Mouse (Mus musculus) heart, adult 2 months (tissue): ENCODE measurements around the gene Tm4sf20. TPM values are rescaled to one million over a fixed set of nuclear protein-coding genes. Genes with fewer than 3 reads are reported as not detected.

Experiments used
- DNase-seq, 2 experiments: peaks; one replicate each; pipeline ENCODE4 v3.0.0; 2021
- H3K27ac ChIP-seq: fragments of 200-600 bp; 2 replicates; pipeline ENCODE4 v1.8.1; 2022
- H3K27me3 ChIP-seq: fragments of 200-500 bp; 2 replicates; pipeline ENCODE4 v1.6.1; 2012; ENCODE audit warnings: mild to moderate bottlenecking, low read length, inconsistent platforms, mixed read lengths; ENCODE audit not compliant: control insufficient read depth, insufficient read depth
- H3K36me3 ChIP-seq: fragments of 200-500 bp; 2 replicates; pipeline ENCODE4 v1.6.1; 2012; ENCODE audit warnings: low read length, inconsistent platforms; ENCODE audit not compliant: control insufficient read depth, insufficient read depth
- H3K4me1 ChIP-seq: fragments of 200-500 bp; 2 replicates; pipeline ENCODE4 v1.6.1; 2011; ENCODE audit warnings: low read length; ENCODE audit not compliant: control insufficient read depth, insufficient read depth
- H3K4me3 ChIP-seq: fragments of 200-600 bp; 2 replicates; pipeline ENCODE4 v1.8.1; 2022
- H3K79me2 ChIP-seq: fragments of 200-500 bp; replicated peaks from 2 replicates; pipeline ENCODE4 v1.6.1; 2012; ENCODE audit warnings: mild to moderate bottlenecking, inconsistent platforms, low read length, moderate library complexity, mixed read lengths; ENCODE audit not compliant: control insufficient read depth, insufficient read depth
- H3K9ac ChIP-seq: fragments of 200-500 bp; 2 replicates; pipeline ENCODE4 v1.6.1; 2012; ENCODE audit warnings: low read depth, mild to moderate bottlenecking, control low read depth, inconsistent platforms, low read length, mixed read lengths
- EP300 ChIP-seq: fragments of 200-500 bp; IDR thresholded peaks from 2 replicates; pipeline ENCODE4 v1.6.1; 2011; ENCODE audit warnings: low read depth, low read length, control low read depth; ENCODE audit not compliant: insufficient read depth
- POLR2A ChIP-seq: fragments of 200-500 bp; IDR thresholded peaks from 2 replicates; pipeline ENCODE4 v1.6.1; 2011; ENCODE audit warnings: mild to moderate bottlenecking, low read depth, low read length, control low read depth; ENCODE audit not compliant: insufficient read depth
- WGBS: fragments of 180-500 bp; shearing (Covaris S2); methylation state at CpG from one replicate; pipeline ENCODE4 v1.1.7; 2018; 5-methylcytosine and 5-hydroxymethylcytosine counted together
- intact Hi-C: fragments of 180-260 bp; cut with DNase I; formaldehyde crosslinking; loops from one replicate; pipeline ENCODE4 v1.15.1; 2025
- polyA plus RNA-seq: library from polyadenylated mRNA; depleted of rRNA; stranded (reverse); fragments of >200 nt; gene quantifications from 2 replicates; pipeline ENCODE4 v1.2.3, GENCODE M21; 2012; rRNA removed
- total RNA-seq, 2 experiments: library from RNA; stranded (reverse); gene quantifications; 2 replicates each; pipeline ENCODE4 v1.2.3; 2021

Tm4sf20 gene
- total and polyA plus RNA-seq, 3 experiments = not detected

DNA sequence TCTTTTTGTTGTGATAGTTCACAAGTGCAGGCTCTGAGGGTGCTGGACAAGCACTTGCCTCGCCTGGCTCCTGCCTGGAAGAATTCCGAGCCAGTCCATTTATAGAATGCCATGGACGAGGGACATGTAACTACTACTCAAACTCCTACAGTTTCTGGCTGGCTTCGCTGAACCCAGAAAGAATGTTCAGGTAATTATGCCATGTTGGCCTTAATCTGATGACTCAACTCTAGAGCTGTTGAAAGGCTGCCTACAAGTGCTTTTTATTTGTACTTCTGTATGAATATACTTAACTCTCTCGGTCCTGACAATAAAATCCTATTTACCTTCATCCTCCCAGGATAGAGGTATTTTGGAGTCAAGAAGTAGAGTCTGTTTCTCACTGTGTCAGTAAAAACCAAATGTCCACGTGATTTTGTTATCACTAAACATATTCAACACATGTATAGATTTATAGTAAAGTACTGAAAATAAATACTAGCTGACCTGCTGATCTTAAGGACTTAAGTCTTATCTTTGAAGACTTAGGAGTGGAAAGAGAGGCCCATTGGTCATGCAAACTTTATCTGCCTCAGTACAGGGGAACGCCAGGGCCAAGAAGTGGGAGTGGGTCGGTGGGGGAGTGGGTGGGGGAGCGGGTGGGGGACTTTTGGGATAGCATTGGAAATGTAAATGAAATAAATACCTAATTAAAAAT is 50.3 kb downstream of the Tm4sf20 start:
- H3K9ac ChIP-seq = no peak overlapping the region
- TF ChIP-seq EP300 (no peak), POLR2A (no peak)
- no peaks in the 10 kb centered on the region for H3K4me1 ChIP-seq
- no peaks in the 10 kb centered on the region for H3K27me3 ChIP-seq
- H3K4me3 ChIP-seq = no peak overlapping the region
- H3K79me2 ChIP-seq = no peaks in the 10 kb centered on the region
- no peak for DNase-seq
- no peaks in the 10 kb centered on the region for H3K36me3 ChIP-seq
- H3K27ac ChIP-seq = no peak overlapping the region
- intact Hi-C loops = no loop called here
- 58% methylated on average over 9 of the region's 9 CpGs for WGBS

Other genes starting within 250 kb of the Tm4sf20 start
- 1 to 10 TPM; 3.7 to 5.0 TPM for gene Col4a4, start 181.6 kb downstream of the Tm4sf20 start, total RNA-seq
- 2.2 and 3.1 TPM in 2 replicates for gene Col4a4, start 181.6 kb downstream of the Tm4sf20 start, polyA plus RNA-seq
- 1 to 10 TPM; 1.3 to 1.8 TPM for gene Col4a3, start 181.5 kb downstream of the Tm4sf20 start, total RNA-seq
- gene Col4a3, start 181.5 kb downstream of the Tm4sf20 start, polyA plus RNA-seq = 3.3 TPM in 2 replicates
- 100 to 1,000 TPM; 161 to 168 TPM for gene Mff, start 43.6 kb downstream of the Tm4sf20 start, total RNA-seq
- gene Mff, start 43.6 kb downstream of the Tm4sf20 start, polyA plus RNA-seq = 74.6 and 167 TPM in 2 replicates
- gene Gm47791, start 2.8 kb upstream of the Tm4sf20 start, total RNA-seq = not detected
- gene Gm47791, start 2.8 kb upstream of the Tm4sf20 start, polyA plus RNA-seq = not detected in 2 replicates
- gene Agfg1, start 71.0 kb upstream of the Tm4sf20 start, total RNA-seq = 10 to 100 TPM; 27.9 to 29.8 TPM
- gene Agfg1, start 71.0 kb upstream of the Tm4sf20 start, polyA plus RNA-seq = 28.2 and 47.5 TPM in 2 replicates
- gene A030005L19Rik, start 144.9 kb upstream of the Tm4sf20 start, total RNA-seq = not detected
- 0.53 and 0.76 TPM in 2 replicates for gene A030005L19Rik, start 144.9 kb upstream of the Tm4sf20 start, polyA plus RNA-seq
- not detected for gene A030014E15Rik, start 156.5 kb upstream of the Tm4sf20 start, total RNA-seq
- gene A030014E15Rik, start 156.5 kb upstream of the Tm4sf20 start, polyA plus RNA-seq = not detected in 2 replicates
- not detected for gene Gm6217, start 162.9 kb upstream of the Tm4sf20 start, total RNA-seq
- gene Gm6217, start 162.9 kb upstream of the Tm4sf20 start, polyA plus RNA-seq = not detected in 2 replicates
- not detected for gene A030003K21Rik, start 174.9 kb upstream of the Tm4sf20 start, total RNA-seq
- not detected in 2 replicates for gene A030003K21Rik, start 174.9 kb upstream of the Tm4sf20 start, polyA plus RNA-seq
- gene Gm7544, start 187.6 kb upstream of the Tm4sf20 start, total RNA-seq = not detected
- not detected in 2 replicates for gene Gm7544, start 187.6 kb upstream of the Tm4sf20 start, polyA plus RNA-seq
- gene Gm47955, start 191.8 kb upstream of the Tm4sf20 start, total RNA-seq = not detected
- gene Gm47955, start 191.8 kb upstream of the Tm4sf20 start, polyA plus RNA-seq = not detected in 2 replicates
- not detected for gene Gm47959, start 232.1 kb upstream of the Tm4sf20 start, total RNA-seq
- gene Gm47959, start 232.1 kb upstream of the Tm4sf20 start, polyA plus RNA-seq = not detected in 2 replicates